Mouse (Mus musculus) erythroblast, embryonic 14.5 days (primary cell): ENCODE measurements around the gene Pik3ca.

Source experiments
- GATA1 ChIP-seq: IDR thresholded peaks from 2 replicates; pipeline ENCODE4 v1.6.1; 2012; ENCODE audit warnings: low read length, inconsistent platforms, mixed read lengths
- TAL1 ChIP-seq: IDR thresholded peaks from 3 replicates; pipeline ENCODE4 v1.6.1; 2012; ENCODE audit warnings: low read length, inconsistent platforms, mixed read lengths

GRCm38 (mm10) chr3:32381556-32381955 is 15.9 kb upstream of the Pik3ca start:
- TF ChIP-seq GATA1 (no peak), TAL1 (no peak)
